ENCODE assay signal across 13 mouse cellular contexts in genomic region chr13:110540543-110541265, GRCm38 (mm10).
DNase-seq lines count a peak whose midpoint lies in the region; ATAC-seq and TF ChIP-seq lines count a peak whose summit lies in the region.
"Had no signal": no experiment of that assay in that cellular context is flagged by ENCODE, and none has a peak within 500 bp of the region (broad histone marks: within the 10 kb centered on the region; RNA-seq: fewer than 3 reads in every experiment).

No protein-coding gene starts in this region.

- no peak overlapping the region for H3K9ac ChIP-seq in hindbrain, embryonic 14.5 days
- H3K9ac ChIP-seq in hindbrain, embryonic 16.5 days (ENCODE audit: low read depth, low read length): no peak overlapping the region
- H3K9ac ChIP-seq in forebrain, embryonic 15.5 days (replicated peaks): no peak overlapping the region
- no peak overlapping the region for H3K9ac ChIP-seq in midbrain, embryonic 15.5 days
- no peak overlapping the region for H3K9ac ChIP-seq in intestine, postnatal 0 days (ENCODE audit: low read depth, low read length)
- H3K9ac ChIP-seq: embryonic facial prominence, embryonic 12.5 days; liver, embryonic 15.5 days had no signal

- H3K4me2 ChIP-seq in hindbrain, embryonic 14.5 days (replicated peaks): no peak overlapping the region
- no peak overlapping the region for H3K4me2 ChIP-seq in hindbrain, embryonic 16.5 days (ENCODE audit: low read length)
- no peak overlapping the region for H3K4me2 ChIP-seq in forebrain, embryonic 15.5 days (replicated peaks)
- H3K4me2 ChIP-seq in midbrain, embryonic 15.5 days: no peak overlapping the region
- H3K4me2 ChIP-seq in intestine, postnatal 0 days (replicated peaks; ENCODE audit: low read depth): no peak overlapping the region
- H3K4me2 ChIP-seq: embryonic facial prominence, embryonic 12.5 days; liver, embryonic 15.5 days had no signal

- no peaks in the 10 kb centered on the region for H3K27me3 ChIP-seq in hindbrain, embryonic 14.5 days (ENCODE audit: control insufficient read depth, insufficient read depth, low read length)
- H3K27me3 ChIP-seq in hindbrain, embryonic 16.5 days (replicated peaks; ENCODE audit: control insufficient read depth, insufficient read depth, low read length): no peaks in the 10 kb centered on the region
- no peaks in the 10 kb centered on the region for H3K27me3 ChIP-seq in forebrain, embryonic 15.5 days
- H3K27me3 ChIP-seq in midbrain, embryonic 15.5 days (replicated peaks): no peaks in the 10 kb centered on the region
- no peaks in the 10 kb centered on the region for H3K27me3 ChIP-seq in intestine, postnatal 0 days (replicated peaks; ENCODE audit: control insufficient read depth, insufficient read depth, low read length)
- H3K27me3 ChIP-seq: embryonic facial prominence, embryonic 12.5 days; liver, embryonic 15.5 days; megakaryocyte, embryonic 14.5 days had no signal

- 38% methylated on average over 13 of the region's 13 CpGs for WGBS in hindbrain, embryonic 14.5 days
- 37% methylated on average over 13 of the region's 13 CpGs for WGBS in hindbrain, embryonic 16.5 days
- WGBS in forebrain, embryonic 15.5 days: 53% methylated on average over 13 of the region's 13 CpGs
- WGBS in midbrain, embryonic 15.5 days: 37% methylated on average over 13 of the region's 13 CpGs
- WGBS in intestine, postnatal 0 days: 87% methylated on average over 13 of the region's 13 CpGs

- H3K27ac ChIP-seq in hindbrain, embryonic 14.5 days: no peak overlapping the region
- no peak overlapping the region for H3K27ac ChIP-seq in hindbrain, embryonic 16.5 days (ENCODE audit: low read depth, low read length)
- H3K27ac ChIP-seq in forebrain, embryonic 15.5 days (replicated peaks): peak overlapping the region; percentile 57; the same call in 1 of the 2 replicates
- H3K27ac ChIP-seq in midbrain, embryonic 15.5 days: peak overlapping the region; percentile 51
- H3K27ac ChIP-seq in intestine, postnatal 0 days (ENCODE audit: low read depth, low read length): no peak overlapping the region
- H3K27ac ChIP-seq: embryonic facial prominence, embryonic 12.5 days; liver, embryonic 15.5 days had no signal

- H3K4me3 ChIP-seq in hindbrain, embryonic 14.5 days (replicated peaks; ENCODE audit: low read length): no peak overlapping the region
- H3K4me3 ChIP-seq in hindbrain, embryonic 16.5 days (ENCODE audit: low read length): no peak overlapping the region
- no peak overlapping the region for H3K4me3 ChIP-seq in forebrain, embryonic 15.5 days
- no peak overlapping the region for H3K4me3 ChIP-seq in midbrain, embryonic 15.5 days
- H3K4me3 ChIP-seq in intestine, postnatal 0 days (ENCODE audit: low read depth, low read length): no peak overlapping the region
- H3K4me3 ChIP-seq: embryonic facial prominence, embryonic 12.5 days; liver, embryonic 15.5 days had no signal

- TF ChIP-seq CTCF in intestine, postnatal 0 days (IDR thresholded peaks at IDR 0.05; ENCODE audit: low read depth): no peak

- DNase-seq in hindbrain, embryonic 14.5 days (ENCODE audit: low spot score): peak; percentile 50
- DNase-seq in spleen, adult 12 weeks (ENCODE audit: low spot score): no peak
- no peak for DNase-seq in gastrocnemius, postnatal 36 days
- DNase-seq: gastrocnemius, postnatal 10 days; heart, postnatal 4 days had no signal

- H3K4me1 ChIP-seq in hindbrain, embryonic 14.5 days (replicated peaks; ENCODE audit: control insufficient read depth, insufficient read depth, low read length): peaks cover 12% of the 10 kb centered on the region
- no peaks in the 10 kb centered on the region for H3K4me1 ChIP-seq in hindbrain, embryonic 16.5 days (ENCODE audit: control insufficient read depth, insufficient read depth, low read depth, low read length)
- H3K4me1 ChIP-seq in forebrain, embryonic 15.5 days: peaks cover 8% of the 10 kb centered on the region; the same call in 1 of the 2 replicates
- peaks cover 7% of the 10 kb centered on the region for H3K4me1 ChIP-seq in midbrain, embryonic 15.5 days
- no peaks in the 10 kb centered on the region for H3K4me1 ChIP-seq in intestine, postnatal 0 days (replicated peaks; ENCODE audit: control insufficient read depth, insufficient read depth, low read length)
- H3K4me1 ChIP-seq: liver, embryonic 15.5 days had no signal

- intact Hi-C loops in gastrocnemius, postnatal 36 days (cut with DNase I): no loop called here

- ATAC-seq in hindbrain, embryonic 14.5 days (ENCODE audit: low FRiP score): no peak
- ATAC-seq in hindbrain, embryonic 16.5 days: no peak
- ATAC-seq in CD4-positive, CD25-positive, alpha-beta regulatory T cell, adult 4 months: peak; percentile 76
- ATAC-seq in forebrain, embryonic 15.5 days (replicated peaks): peak; percentile 80
- peak; percentile 80 for ATAC-seq in midbrain, embryonic 15.5 days (replicated peaks)
- no peak for ATAC-seq in intestine, postnatal 0 days

- H3K36me3 ChIP-seq in hindbrain, embryonic 14.5 days (replicated peaks; ENCODE audit: control insufficient read depth, insufficient read depth): no peaks in the 10 kb centered on the region
- H3K36me3 ChIP-seq in hindbrain, embryonic 16.5 days (ENCODE audit: control insufficient read depth, insufficient read depth, low read length): no peaks in the 10 kb centered on the region
- H3K36me3 ChIP-seq in forebrain, embryonic 15.5 days: no peaks in the 10 kb centered on the region
- H3K36me3 ChIP-seq in midbrain, embryonic 15.5 days (replicated peaks): no peaks in the 10 kb centered on the region
- no peaks in the 10 kb centered on the region for H3K36me3 ChIP-seq in intestine, postnatal 0 days (ENCODE audit: control insufficient read depth, insufficient read depth)
- H3K36me3 ChIP-seq: embryonic facial prominence, embryonic 12.5 days; liver, embryonic 15.5 days had no signal

- no peaks in the 10 kb centered on the region for H3K9me3 ChIP-seq in hindbrain, embryonic 14.5 days (ENCODE audit: control insufficient read depth, low read length)
- H3K9me3 ChIP-seq in hindbrain, embryonic 16.5 days (ENCODE audit: control insufficient read depth, low read length): no peaks in the 10 kb centered on the region
- no peaks in the 10 kb centered on the region for H3K9me3 ChIP-seq in forebrain, embryonic 15.5 days
- H3K9me3 ChIP-seq in midbrain, embryonic 15.5 days: no peaks in the 10 kb centered on the region
- H3K9me3 ChIP-seq in intestine, postnatal 0 days (ENCODE audit: control insufficient read depth): no peaks in the 10 kb centered on the region
- H3K9me3 ChIP-seq: embryonic facial prominence, embryonic 12.5 days; liver, embryonic 15.5 days; megakaryocyte, embryonic 14.5 days had no signal

Comparison
In these comparisons a context has a peak if more than half of its experiments do, and no peak if none do; other contexts are left out.
1. ATAC-seq: peak in CD4-positive, CD25-positive, alpha-beta regulatory T cell, adult 4 months (single experiment), forebrain, embryonic 15.5 days (single experiment) and midbrain, embryonic 15.5 days (single experiment); none in hindbrain, embryonic 14.5 days (single experiment), hindbrain, embryonic 16.5 days (single experiment) and intestine, postnatal 0 days (single experiment).
2. H3K27ac ChIP-seq: peak in forebrain, embryonic 15.5 days (single experiment) and midbrain, embryonic 15.5 days (single experiment); none in hindbrain, embryonic 14.5 days (single experiment), hindbrain, embryonic 16.5 days (single experiment) and intestine, postnatal 0 days (single experiment).